8 mouse cellular contexts compared by ENCODE assay signal in genomic region chr1:36512966-36513280, GRCm38 (mm10). TPM values are rescaled to one million over a fixed set of nuclear protein-coding genes. Genes with fewer than 3 reads are reported as not detected.
A peak's percentile ranks its signal among the peaks of the same experiment; 100 is the strongest.
DNase-seq lines count a peak whose midpoint lies in the region; ATAC-seq and TF ChIP-seq lines count a peak whose summit lies in the region.

No protein-coding gene starts in this region.

- H3K4me2 ChIP-seq in heart, embryonic 14.5 days (ENCODE audit: low read length), result peak overlapping the region; percentile 86
- H3K4me2 ChIP-seq in forebrain, embryonic 15.5 days (replicated peaks), result peak overlapping the region; percentile 81
- peak overlapping the region; percentile 91 for H3K4me2 ChIP-seq in liver, embryonic 16.5 days (ENCODE audit: low read depth, low read length)

- intact Hi-C loops in heart, postnatal 14 days (cut with DNase I), result no loop called here
- intact Hi-C loops in gastrocnemius, postnatal 14 days (cut with DNase I; ENCODE audit: low total_unique reads), result no loop called here

- peak overlapping the region; percentile 93 for H3K9ac ChIP-seq in heart, embryonic 14.5 days (ENCODE audit: low read length)
- peak overlapping the region; percentile 75 for H3K9ac ChIP-seq in ES-E14 (ENCODE audit: insufficient read depth, low read depth, low read length, poor library complexity, severe bottlenecking)
- peak overlapping the region; percentile 90 for H3K9ac ChIP-seq in forebrain, embryonic 15.5 days (replicated peaks)
- peak overlapping the region; percentile 85 for H3K9ac ChIP-seq in liver, embryonic 16.5 days (ENCODE audit: low read depth, low read length)

- DNase-seq in heart, postnatal 14 days, result no peak
- no peak for DNase-seq in ES-E14 (ENCODE audit: low read depth, low spot score)
- no peak for DNase-seq in gastrocnemius, postnatal 14 days

- peaks cover 10 to 36% of the 10 kb centered on the region in 2 experiments for H3K4me1 ChIP-seq in heart, embryonic 14.5 days (ENCODE audit: control insufficient read depth in 2 of 2, insufficient read depth in 2 of 2, low read length in 2 of 2)
- peaks cover 3 to 5% of the 10 kb centered on the region in 2 experiments; a peak in 3 of 4 replicates for H3K4me1 ChIP-seq in ES-E14 (ENCODE audit: control insufficient read depth in 2 of 2, insufficient read depth in 2 of 2, low read length in 2 of 2, poor library complexity in 1 of 2)
- peaks cover 38% of the 10 kb centered on the region for H3K4me1 ChIP-seq in forebrain, embryonic 15.5 days
- H3K4me1 ChIP-seq in liver, embryonic 16.5 days (ENCODE audit: control insufficient read depth, low read depth, low read length), result peaks cover 13% of the 10 kb centered on the region

- H3K36me3 ChIP-seq in heart, embryonic 14.5 days (ENCODE audit: control insufficient read depth, insufficient read depth, low read length), result peaks cover 27% of the 10 kb centered on the region
- peaks cover 17% of the 10 kb centered on the region for H3K36me3 ChIP-seq in ES-E14 (ENCODE audit: control insufficient read depth, insufficient read depth, low read length, poor library complexity, severe bottlenecking)
- no peaks in the 10 kb centered on the region for H3K36me3 ChIP-seq in forebrain, embryonic 15.5 days
- H3K36me3 ChIP-seq in liver, embryonic 16.5 days (ENCODE audit: control insufficient read depth, insufficient read depth), result no peaks in the 10 kb centered on the region

- peak overlapping the region; percentile 93 for H3K4me3 ChIP-seq in heart, embryonic 14.5 days (ENCODE audit: control insufficient read depth in 1 of 2, insufficient read depth in 1 of 2, low read depth in 1 of 2, low read length in 2 of 2)
- H3K4me3 ChIP-seq in ES-E14 (ENCODE audit: insufficient read depth in 1 of 2, low read depth in 1 of 2, low read length in 2 of 2, poor library complexity in 1 of 2, severe bottlenecking in 1 of 2), result peak overlapping the region; percentile 80 to 90
- peak overlapping the region; percentile 90 for H3K4me3 ChIP-seq in forebrain, embryonic 15.5 days
- H3K4me3 ChIP-seq in liver, embryonic 16.5 days (ENCODE audit: low read depth, low read length), result peak overlapping the region; percentile 89

- ATAC-seq in heart, embryonic 14.5 days (ENCODE audit: insufficient number of reproducible peaks, insufficient read depth, low FRiP score, low read depth), result no peak
- ATAC-seq in forebrain, embryonic 15.5 days (replicated peaks), result no peak
- ATAC-seq in liver, embryonic 16.5 days (ENCODE audit: low read depth), result no peak
- ATAC-seq in cerebellum, adult (ENCODE audit: insufficient number of reproducible peaks, low FRiP score, low TSS enrichment), result no peak
- ATAC-seq in inflammation-experienced regulatory T-cells, adult 6 months, result no peak

- WGBS in heart, embryonic 14.5 days, result 2% methylated on average over 16 of the region's 16 CpGs
- WGBS in forebrain, embryonic 15.5 days, result under 1% methylated on average over 16 of the region's 16 CpGs
- 5% methylated on average over 16 of the region's 16 CpGs for WGBS in liver, embryonic 16.5 days (ENCODE audit: insufficient replicate concordance)

- no peaks in the 10 kb centered on the region for H3K27me3 ChIP-seq in heart, embryonic 14.5 days (ENCODE audit: control insufficient read depth, insufficient read depth, low read length)
- H3K27me3 ChIP-seq in forebrain, embryonic 15.5 days, result no peaks in the 10 kb centered on the region
- no peaks in the 10 kb centered on the region for H3K27me3 ChIP-seq in liver, embryonic 16.5 days (ENCODE audit: control insufficient read depth, insufficient read depth, low read depth, low read length)

- peak overlapping the region; percentile 95 to 98 for H3K27ac ChIP-seq in heart, embryonic 14.5 days (replicated peaks in 1 of 2; ENCODE audit: control insufficient read depth in 1 of 2, insufficient read depth in 1 of 2, low read depth in 2 of 2, low read length in 2 of 2)
- no peak overlapping the region for H3K27ac ChIP-seq in ES-E14 (ENCODE audit: insufficient read depth, low read depth, low read length, poor library complexity, severe bottlenecking)
- peak overlapping the region; percentile 99 for H3K27ac ChIP-seq in forebrain, embryonic 15.5 days (replicated peaks)
- H3K27ac ChIP-seq in liver, embryonic 16.5 days (ENCODE audit: low read length), result no peak overlapping the region

- peaks cover 4% of the 10 kb centered on the region; the same call in 1 of the 2 replicates for H3K9me3 ChIP-seq in heart, embryonic 14.5 days (ENCODE audit: control insufficient read depth, low read length)
- no peaks in the 10 kb centered on the region for H3K9me3 ChIP-seq in ES-E14 (ENCODE audit: control insufficient read depth, insufficient read depth, low read depth, low read length)
- H3K9me3 ChIP-seq in forebrain, embryonic 15.5 days, result no peaks in the 10 kb centered on the region
- H3K9me3 ChIP-seq in liver, embryonic 16.5 days (replicated peaks; ENCODE audit: control insufficient read depth, low read length), result no peaks in the 10 kb centered on the region

- in situ Hi-C loops in ES-E14 (cut with MboI; ENCODE audit: low sequenced_read_pairs in 2 of 2, unreplicated experiment in 2 of 2), result no loop called here

TF ChIP-seq in ES-E14, 5 proteins besides CTCF, POLR2A, EP300 and RAD21:
- TF ChIP-seq HCFC1 (IDR thresholded peaks at IDR 0.05; ENCODE audit: borderline replicate concordance, insufficient read depth, low read length), result no peak
- TF ChIP-seq ZC3H11A (IDR thresholded peaks at IDR 0.05; ENCODE audit: borderline replicate concordance, low read depth, low read length), result no peak
- no peak for TF ChIP-seq MAFK (IDR thresholded peaks at IDR 0.05; ENCODE audit: insufficient read depth, low read depth, low read length)
- TF ChIP-seq CHD2 (IDR thresholded peaks at IDR 0.05; ENCODE audit: low read depth, low read length), result no peak

RNA-seq across cellular contexts. Expression of gene Cnnm3, which starts 1.3 kb away (rescaled TPM):
- 3.7 and 3.9 TPM in 2 replicates for polyA plus RNA-seq in heart, embryonic 14.5 days (2014; fragmentation: Nextera tagmentation; extraction: Ambion mirVana)
- total RNA-seq in heart, postnatal 14 days (2021), result 10 to 100 TPM; 12.9 to 15.6 TPM
- 28.6 and 50.7 TPM in 2 replicates for total RNA-seq in ES-E14 (2012; rRNA removed)
- 5.2 and 5.9 TPM in 2 replicates for polyA plus RNA-seq in forebrain, embryonic 15.5 days (2015; fragmentation: Nextera tagmentation; extraction: Ambion mirVana)
- 0.91 and 1.1 TPM in 2 replicates for polyA plus RNA-seq in liver, embryonic 16.5 days (2015; fragmentation: Nextera tagmentation; extraction: Ambion mirVana)
- total RNA-seq in gastrocnemius, postnatal 14 days (2021), result 10 to 100 TPM in 1 of 2 experiments, 1 to 10 TPM in 1; 9.3 to 13.3 TPM
- polyA plus RNA-seq in inflammation-experienced regulatory T-cells, adult 6 months (2017; shearing (Covaris generic)), result 1 to 10 TPM; 3.1 to 9.2 (median 6.7) TPM

RNA-seq across cellular contexts. Expression of gene Ankrd23, which starts 23.8 kb away (rescaled TPM):
- 18.9 and 19.4 TPM in 2 replicates for polyA plus RNA-seq in heart, embryonic 14.5 days (2014; fragmentation: Nextera tagmentation; extraction: Ambion mirVana)
- 100 to 1,000 TPM; 101 to 170 TPM for total RNA-seq in heart, postnatal 14 days (2021)
- total RNA-seq in ES-E14 (2012; rRNA removed), result 5.0 and 5.5 TPM in 2 replicates
- polyA plus RNA-seq in forebrain, embryonic 15.5 days (2015; fragmentation: Nextera tagmentation; extraction: Ambion mirVana), result 12.0 and 14.4 TPM in 2 replicates
- 3.2 and 4.3 TPM in 2 replicates for polyA plus RNA-seq in liver, embryonic 16.5 days (2015; fragmentation: Nextera tagmentation; extraction: Ambion mirVana)
- total RNA-seq in gastrocnemius, postnatal 14 days (2021), result 1,000 to 10,000 TPM; 1,005 to 1,120 TPM
- polyA plus RNA-seq in inflammation-experienced regulatory T-cells, adult 6 months (2017; shearing (Covaris generic)), result 10 to 100 TPM; 35.1 to 58.4 (median 36.4) TPM

RNA-seq across cellular contexts. Expression of gene Gm42417, which starts 26.3 kb away (rescaled TPM):
- not detected in 2 replicates for polyA plus RNA-seq in heart, embryonic 14.5 days (2014; fragmentation: Nextera tagmentation; extraction: Ambion mirVana)
- 10 to 100 TPM; 52.6 to 94.6 TPM for total RNA-seq in heart, postnatal 14 days (2021)
- total RNA-seq in ES-E14 (2012; rRNA removed), result 0.21 TPM in 1 of 2 replicates, not detected in the other
- 1.1 TPM in 1 of 2 replicates, not detected in the other for polyA plus RNA-seq in forebrain, embryonic 15.5 days (2015; fragmentation: Nextera tagmentation; extraction: Ambion mirVana)
- not detected in 2 replicates for polyA plus RNA-seq in liver, embryonic 16.5 days (2015; fragmentation: Nextera tagmentation; extraction: Ambion mirVana)
- 100 to 1,000 TPM; 440 to 562 TPM for total RNA-seq in gastrocnemius, postnatal 14 days (2021)
- polyA plus RNA-seq in inflammation-experienced regulatory T-cells, adult 6 months (2017; shearing (Covaris generic)), result 1 to 10 TPM in 1 of 3 experiments, not detected in 2; 2.4 TPM

RNA-seq across cellular contexts. Expression of gene Ankrd39, which starts 34.3 kb away (rescaled TPM):
- polyA plus RNA-seq in heart, embryonic 14.5 days (2014; fragmentation: Nextera tagmentation; extraction: Ambion mirVana), result 27.2 and 29.0 TPM in 2 replicates
- total RNA-seq in heart, postnatal 14 days (2021), result 10 to 100 TPM; 10.4 to 11.9 TPM
- 11.3 and 15.7 TPM in 2 replicates for total RNA-seq in ES-E14 (2012; rRNA removed)
- polyA plus RNA-seq in forebrain, embryonic 15.5 days (2015; fragmentation: Nextera tagmentation; extraction: Ambion mirVana), result 18.2 and 19.2 TPM in 2 replicates
- polyA plus RNA-seq in liver, embryonic 16.5 days (2015; fragmentation: Nextera tagmentation; extraction: Ambion mirVana), result 5.4 and 6.7 TPM in 2 replicates
- 1 to 10 TPM; 5.7 to 9.6 TPM for total RNA-seq in gastrocnemius, postnatal 14 days (2021)
- 10 to 100 TPM; 17.5 to 24.1 (median 23.2) TPM for polyA plus RNA-seq in inflammation-experienced regulatory T-cells, adult 6 months (2017; shearing (Covaris generic))

RNA-seq across cellular contexts. Expression of gene Cnnm4, which starts 41.5 kb away (rescaled TPM):
- polyA plus RNA-seq in heart, embryonic 14.5 days (2014; fragmentation: Nextera tagmentation; extraction: Ambion mirVana), result 4.5 and 5.9 TPM in 2 replicates
- total RNA-seq in heart, postnatal 14 days (2021), result 1 to 10 TPM; 3.4 to 4.1 TPM
- 10.7 and 17.9 TPM in 2 replicates for total RNA-seq in ES-E14 (2012; rRNA removed)
- polyA plus RNA-seq in forebrain, embryonic 15.5 days (2015; fragmentation: Nextera tagmentation; extraction: Ambion mirVana), result 9.8 and 9.9 TPM in 2 replicates
- 2.5 and 2.7 TPM in 2 replicates for polyA plus RNA-seq in liver, embryonic 16.5 days (2015; fragmentation: Nextera tagmentation; extraction: Ambion mirVana)
- 1 to 10 TPM; 4.6 to 5.4 TPM for total RNA-seq in gastrocnemius, postnatal 14 days (2021)
- polyA plus RNA-seq in inflammation-experienced regulatory T-cells, adult 6 months (2017; shearing (Covaris generic)), result 10 to 100 TPM; 11.5 to 13.9 (median 12.1) TPM

Comparison
In these comparisons a context has a peak if more than half of its experiments do, and no peak if none do; other contexts are left out.
1. H3K27ac ChIP-seq: peak in heart, embryonic 14.5 days (2 of 2) and forebrain, embryonic 15.5 days (single experiment); none in ES-E14 (single experiment) and liver, embryonic 16.5 days (single experiment).
2. Peak in every context shown above with its lines, with median percentiles within 50 percentile points of each other: H3K4me2 ChIP-seq, H3K4me3 ChIP-seq and H3K9ac ChIP-seq.